Mouse (Mus musculus) erythroblast, embryonic 14.5 days (primary cell): ENCODE data around the gene Fam13c. TPM values are rescaled to one million over a fixed set of nuclear protein-coding genes. Genes with fewer than 3 reads are reported as not detected.

Experiments used
- H3K27me3 ChIP-seq: 2 replicates; pipeline ENCODE4 v1.6.1; 2012; ENCODE audit warnings: inconsistent platforms; ENCODE audit not compliant: control insufficient read depth
- H3K36me3 ChIP-seq: 2 replicates; pipeline ENCODE4 v1.6.1; 2012; ENCODE audit warnings: mild to moderate bottlenecking, inconsistent platforms; ENCODE audit not compliant: control insufficient read depth
- H3K4me1 ChIP-seq: 2 replicates; pipeline ENCODE4 v1.6.1; 2012; ENCODE audit warnings: inconsistent platforms; ENCODE audit not compliant: control insufficient read depth
- H3K4me3 ChIP-seq: replicated peaks from 2 replicates; pipeline ENCODE3; 2012; ENCODE audit warnings: moderate library complexity, mild to moderate bottlenecking, inconsistent platforms
- H3K9me3 ChIP-seq: 2 replicates; pipeline ENCODE4 v1.6.1; 2012; ENCODE audit warnings: low read length, inconsistent platforms, mixed read lengths; ENCODE audit not compliant: control insufficient read depth
- GATA1 ChIP-seq: IDR thresholded peaks from 2 replicates; pipeline ENCODE4 v1.6.1; 2012; ENCODE audit warnings: low read length, inconsistent platforms, mixed read lengths
- TAL1 ChIP-seq: IDR thresholded peaks from 3 replicates; pipeline ENCODE4 v1.6.1; 2012; ENCODE audit warnings: low read length, inconsistent platforms, mixed read lengths
- polyA plus RNA-seq: library from polyadenylated mRNA; stranded (reverse); fragments of >175 nt; gene quantifications from 2 replicates; pipeline ENCODE4 v1.2.3, GENCODE M21; 2012

The Fam13c gene
- polyA plus RNA-seq, 1 experiment = not detected

DNA sequence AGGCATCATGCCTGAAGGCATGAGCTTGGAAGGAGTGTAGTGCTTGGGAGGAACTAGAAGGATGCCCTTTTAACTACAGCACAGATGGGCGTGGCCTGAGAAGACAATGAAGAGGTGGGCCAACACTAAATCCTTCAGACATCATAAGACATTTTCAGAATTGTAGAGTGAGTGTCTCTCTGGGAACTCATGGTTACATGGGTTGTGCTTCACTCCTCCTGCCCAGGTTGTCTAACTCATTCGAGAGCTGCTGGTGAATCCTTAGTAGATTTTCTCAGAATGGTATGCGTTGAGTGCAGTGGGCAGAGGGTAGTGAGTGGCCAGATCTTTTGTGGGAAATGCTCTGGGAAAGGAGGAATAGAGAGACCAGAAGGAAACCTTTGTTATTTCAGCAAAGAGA is 53.6 kb downstream of the Fam13c start:
- TF ChIP-seq GATA1 = no peak
- TF ChIP-seq TAL1 = no peak
- H3K4me1 ChIP-seq = no peaks in the 10 kb centered on the region
- H3K4me3 ChIP-seq = no peak overlapping the region
- peaks cover 25% of the 10 kb centered on the region for H3K9me3 ChIP-seq
- no peaks in the 10 kb centered on the region for H3K36me3 ChIP-seq
- no peaks in the 10 kb centered on the region for H3K27me3 ChIP-seq

- Histone ChIP-seq H3K36me3 (no peaks in the 10 kb centered on the region), H3K27me3 (no peaks in the 10 kb centered on the region), H3K4me3 (no peak overlapping the region), H3K4me1 (no peaks in the 10 kb centered on the region), H3K9me3 (peaks cover 27% of the 10 kb centered on the region)
- no peak for TF ChIP-seq TAL1
- TF ChIP-seq GATA1 = no peak
Observed at GRCm38 (mm10) chr10:70494441-70494840, 54.2 kb downstream of the Fam13c start.

GRCm38 (mm10) chr10:70495106-70496104 is 55.1 kb downstream of the Fam13c start:
- Histone ChIP-seq H3K4me3 (no peak overlapping the region), H3K36me3 (no peaks in the 10 kb centered on the region), H3K27me3 (no peaks in the 10 kb centered on the region), H3K9me3 (peaks cover 29% of the 10 kb centered on the region), H3K4me1 (no peaks in the 10 kb centered on the region)
- TF ChIP-seq TAL1 (no peak), GATA1 (no peak)

DNA sequence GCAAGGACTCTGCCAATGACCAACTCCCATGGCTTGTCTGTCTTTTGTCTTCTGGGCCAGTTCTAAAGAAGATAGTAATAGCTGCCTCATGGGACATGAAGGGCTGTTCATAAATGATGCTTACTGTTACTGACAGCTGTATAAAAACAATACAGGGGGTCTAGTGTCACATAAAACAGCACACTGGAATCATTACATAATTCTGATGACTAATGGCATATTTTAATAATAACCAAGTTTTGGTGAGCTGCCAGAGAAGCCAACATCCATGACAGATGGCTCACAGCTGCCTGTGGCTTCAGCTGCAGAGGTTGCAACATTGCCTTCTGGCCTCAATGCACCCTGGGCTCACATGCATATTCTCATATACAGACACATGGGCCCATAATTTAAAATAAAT is 56.7 kb downstream of the Fam13c start:
- no peaks in the 10 kb centered on the region for H3K4me1 ChIP-seq
- H3K36me3 ChIP-seq = no peaks in the 10 kb centered on the region
- no peak for TF ChIP-seq TAL1
- no peak for TF ChIP-seq GATA1
- H3K9me3 ChIP-seq = peaks cover 32% of the 10 kb centered on the region
- no peak overlapping the region for H3K4me3 ChIP-seq
- no peaks in the 10 kb centered on the region for H3K27me3 ChIP-seq

DNA sequence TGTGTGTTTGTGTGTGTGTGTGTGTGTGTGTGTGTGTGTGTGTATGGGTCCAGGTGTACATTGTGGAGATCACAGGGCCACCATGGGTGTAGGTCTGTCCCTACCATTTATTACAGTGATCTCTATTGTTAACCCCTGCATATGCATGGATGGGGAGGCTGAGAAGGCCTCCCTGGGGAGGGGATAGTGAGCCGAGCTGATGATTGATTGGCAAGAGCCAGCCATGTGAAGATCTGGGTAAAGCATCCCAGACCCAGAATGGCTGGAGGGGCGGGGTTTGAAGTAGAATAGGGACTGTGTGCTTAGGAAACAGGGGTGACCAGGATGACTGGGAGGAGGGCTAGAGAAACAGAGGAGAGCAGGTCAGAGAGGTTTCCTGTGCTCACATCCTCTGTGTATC is 58.0 kb downstream of the Fam13c start:
- Histone ChIP-seq H3K4me3 (no peak overlapping the region), H3K4me1 (no peaks in the 10 kb centered on the region), H3K36me3 (no peaks in the 10 kb centered on the region), H3K9me3 (peaks cover 34% of the 10 kb centered on the region), H3K27me3 (no peaks in the 10 kb centered on the region)
- TF ChIP-seq GATA1 = no peak
- no peak for TF ChIP-seq TAL1

- Histone ChIP-seq H3K27me3 (no peaks in the 10 kb centered on the region), H3K4me3 (no peak overlapping the region), H3K36me3 (no peaks in the 10 kb centered on the region), H3K4me1 (no peaks in the 10 kb centered on the region), H3K9me3 (peaks cover 34% of the 10 kb centered on the region)
- no peak for TF ChIP-seq TAL1
- no peak for TF ChIP-seq GATA1
Observed at GRCm38 (mm10) chr10:70499246-70499645, 59.0 kb downstream of the Fam13c start.

GRCm38 (mm10) chr10:70504871-70505270 is 64.6 kb downstream of the Fam13c start:
- H3K9me3 ChIP-seq = peaks cover 42% of the 10 kb centered on the region
- H3K27me3 ChIP-seq = no peaks in the 10 kb centered on the region
- no peak for TF ChIP-seq GATA1
- no peak for TF ChIP-seq TAL1
- H3K4me1 ChIP-seq = no peaks in the 10 kb centered on the region
- H3K36me3 ChIP-seq = no peaks in the 10 kb centered on the region
- no peak overlapping the region for H3K4me3 ChIP-seq

DNA sequence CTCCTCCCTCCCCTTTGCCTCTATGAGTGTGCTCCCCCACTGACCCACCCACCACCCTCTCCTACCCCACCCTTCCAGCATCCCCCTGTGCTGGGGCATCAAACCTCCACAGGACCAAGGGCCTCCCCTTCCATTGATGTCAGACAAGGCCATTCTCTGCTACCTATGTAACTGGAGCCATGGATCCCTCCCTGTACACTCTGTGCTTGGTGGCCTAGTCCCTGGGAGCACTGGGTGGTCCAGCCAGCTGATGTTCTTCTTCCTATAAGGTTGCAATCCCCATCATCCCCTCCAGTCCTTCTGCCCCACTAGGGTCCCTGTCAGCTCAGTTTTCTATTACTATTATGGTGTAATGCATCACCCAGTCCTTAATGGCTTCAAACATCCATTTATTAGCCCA is 65.1 kb downstream of the Fam13c start:
- H3K27me3 ChIP-seq = no peaks in the 10 kb centered on the region
- H3K4me1 ChIP-seq = no peaks in the 10 kb centered on the region
- H3K36me3 ChIP-seq = no peaks in the 10 kb centered on the region
- no peak overlapping the region for H3K4me3 ChIP-seq
- TF ChIP-seq GATA1 (no peak), TAL1 (no peak)
- peaks cover 37% of the 10 kb centered on the region for H3K9me3 ChIP-seq

DNA sequence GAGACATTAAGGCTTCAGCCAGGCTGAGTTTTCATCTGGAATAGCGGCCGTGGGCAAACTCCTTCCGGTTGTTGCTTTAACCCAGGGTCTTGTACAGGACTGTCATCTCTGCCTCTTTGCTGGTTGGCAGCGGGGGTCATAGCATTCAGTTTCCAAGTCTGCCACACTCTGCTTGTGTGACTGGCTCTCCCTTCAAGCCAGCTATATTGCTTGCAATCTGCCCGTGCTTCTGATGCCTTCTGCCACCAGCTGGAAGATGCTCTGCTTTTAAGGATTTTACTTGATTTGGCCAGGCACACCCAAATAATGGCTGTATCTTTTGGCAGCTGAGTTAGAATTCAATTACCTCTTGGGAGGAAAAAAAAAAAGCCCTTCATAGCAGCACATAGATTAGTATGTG is 65.6 kb downstream of the Fam13c start:
- Histone ChIP-seq H3K27me3 (no peaks in the 10 kb centered on the region), H3K4me1 (no peaks in the 10 kb centered on the region), H3K4me3 (no peak overlapping the region), H3K36me3 (no peaks in the 10 kb centered on the region), H3K9me3 (peaks cover 35% of the 10 kb centered on the region)
- no peak for TF ChIP-seq GATA1
- TF ChIP-seq TAL1 = no peak
